Mouse (Mus musculus) kidney, embryonic 16.5 days (tissue): ENCODE results near the gene Gm11273. TPM values are rescaled to one million over a fixed set of nuclear protein-coding genes. Genes with fewer than 3 reads are reported as not detected.
"Not testable (repeated sequence)": the region's sequence is repeated elsewhere in the genome, so short reads cannot be mapped to it uniquely, and the experiment has no call there.

Experiments
- ATAC-seq: fragments of 200-750 bp; cut with Nextera tagmentation; 2 replicates; pipeline ENCODE4 v1.8.0; 2017; ENCODE audit warnings: moderate TSS enrichment; ENCODE audit not compliant: low FRiP score, low TSS enrichment
- H3K27ac ChIP-seq: fragments of 300-500 bp; sonication (generic); 2 replicates; pipeline ENCODE4 v1.5.1; 2014; ENCODE audit warnings: low read length
- H3K27me3 ChIP-seq: fragments of 300-500 bp; sonication (generic); 2 replicates; pipeline ENCODE4 v1.6.1; 2014; ENCODE audit warnings: low read length, control low read depth, mixed read lengths; ENCODE audit not compliant: insufficient read depth
- H3K36me3 ChIP-seq: fragments of 300-500 bp; sonication (generic); 2 replicates; pipeline ENCODE4 v1.6.1; 2014; ENCODE audit warnings: low read length, control low read depth, mixed read lengths; ENCODE audit not compliant: insufficient read depth
- H3K4me1 ChIP-seq: fragments of 300-500 bp; sonication (generic); 2 replicates; pipeline ENCODE4 v1.6.1; 2014; ENCODE audit warnings: low read length, control low read depth, mixed read lengths; ENCODE audit not compliant: insufficient read depth
- H3K4me2 ChIP-seq: fragments of 300-500 bp; sonication (generic); replicated peaks from 2 replicates; pipeline ENCODE4 v1.6.1; 2014; ENCODE audit warnings: low read depth, low read length
- H3K4me3 ChIP-seq: fragments of 300-500 bp; sonication (generic); 2 replicates; pipeline ENCODE4 v1.5.1; 2014; ENCODE audit warnings: mild to moderate bottlenecking, low read length
- H3K9ac ChIP-seq: fragments of 300-500 bp; sonication (generic); replicated peaks from 2 replicates; pipeline ENCODE4 v1.6.1; 2014; ENCODE audit warnings: low read length
- H3K9me3 ChIP-seq: fragments of 300-500 bp; sonication (generic); 2 replicates; pipeline ENCODE4 v1.6.1; 2016; ENCODE audit warnings: low read length, control low read depth
- whole genome bisulfite sequencing: fragments of 180-500 bp; shearing (Covaris S2); extraction: QIAGEN DNeasy Blood & Tissue Kit; methylation state at CpG from one replicate; pipeline ENCODE4 v1.1.7; 2014; 5-methylcytosine and 5-hydroxymethylcytosine counted together
- polyA plus RNA-seq: library from polyadenylated mRNA; unstranded; fragments of >200 nt; fragmentation: Nextera tagmentation; extraction: Ambion mirVana; gene quantifications from 2 replicates; pipeline ENCODE4 v1.2.1, GENCODE M21; 2015

Gene Gm11273
- polyA plus RNA-seq = 9.9 and 19.3 TPM in 2 replicates

GRCm38 (mm10) chr13:21501182-21501581, at the start of gene Gm11273:
TSS of gene Gm11273 (minus strand) at chr13:21501418.
- ATAC-seq, H3K4me3 ChIP-seq, H3K27me3 ChIP-seq, H3K9ac ChIP-seq, H3K9me3 ChIP-seq, H3K27ac ChIP-seq, H3K4me1 ChIP-seq, H3K4me2 ChIP-seq, H3K36me3 ChIP-seq: not testable (repeated sequence)
- WGBS = 95% methylated on average over 16 of the region's 17 CpGs

- no peaks in the 10 kb centered on the region for H3K36me3 ChIP-seq
- no peak overlapping the region for H3K4me3 ChIP-seq
- no peak overlapping the region for H3K9ac ChIP-seq
- H3K4me2 ChIP-seq = no peak overlapping the region
- H3K27ac ChIP-seq = no peak overlapping the region
- no peaks in the 10 kb centered on the region for H3K27me3 ChIP-seq
- 38% methylated on average over 3 of the region's 3 CpGs for WGBS
- no peak for ATAC-seq
- no peaks in the 10 kb centered on the region for H3K9me3 ChIP-seq
- H3K4me1 ChIP-seq = no peaks in the 10 kb centered on the region
Measured at GRCm38 (mm10) chr13:21550416-21551110, 49.3 kb upstream of the Gm11273 start.

GRCm38 (mm10) chr13:21549487-21549886, 48.3 kb upstream of the Gm11273 start:
- no peak overlapping the region for H3K4me2 ChIP-seq
- H3K9me3 ChIP-seq = no peaks in the 10 kb centered on the region
- 88% methylated on average over 3 of the region's 3 CpGs for WGBS
- no peaks in the 10 kb centered on the region for H3K4me1 ChIP-seq
- no peaks in the 10 kb centered on the region for H3K27me3 ChIP-seq
- no peak overlapping the region for H3K9ac ChIP-seq
- no peak overlapping the region for H3K27ac ChIP-seq
- ATAC-seq = no peak
- no peaks in the 10 kb centered on the region for H3K36me3 ChIP-seq
- no peak overlapping the region for H3K4me3 ChIP-seq

GRCm38 (mm10) chr13:21542708-21543107, 41.5 kb upstream of the Gm11273 start, which contains the start of gene Olfr1366:
TSS of gene Olfr1366 (minus strand) at chr13:21542808.
- 72% methylated on average over 1 of the region's 1 CpGs for whole genome bisulfite sequencing
- Histone ChIP-seq H3K27ac (no peak within 1 kb of the TSS), H3K4me2 (no peak within 1 kb of the TSS), H3K27me3 (0 out of 2 replicates have a peak, but pooled peaks cover 2% of the 10 kb centered on the region), H3K9ac (no peak within 1 kb of the TSS), H3K4me3 (no peak within 1 kb of the TSS), H3K36me3 (no peaks in the 10 kb centered on the region), H3K9me3 (no peaks in the 10 kb centered on the region), H3K4me1 (no peaks in the 10 kb centered on the region)
- ATAC-seq = no peak

DNA sequence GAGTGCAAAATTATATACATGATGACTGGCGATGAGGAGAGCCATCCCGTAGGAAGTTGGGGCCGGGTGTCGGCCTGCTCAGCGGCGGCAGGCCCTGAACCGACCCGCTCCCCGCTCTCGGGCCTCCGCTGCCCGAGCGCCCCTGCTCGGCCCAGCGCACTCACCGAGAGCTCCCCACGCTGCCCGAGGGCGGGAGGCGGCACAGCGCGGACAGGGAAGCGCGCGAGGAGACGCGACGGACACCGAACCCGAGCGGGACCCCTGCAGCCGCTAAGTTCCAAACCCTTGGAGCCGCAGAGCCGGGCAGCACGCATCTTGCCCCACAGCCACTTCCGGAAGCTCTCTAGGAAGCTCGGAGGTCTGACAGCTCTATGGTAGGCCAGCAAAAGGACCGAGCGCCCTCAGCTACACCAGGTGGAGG, 29.6 kb upstream of the Gm11273 start, which contains the start of gene Zkscan8:
Gene Zkscan8, minus strand, starts transcription at position 340 of the 421 bp plus-strand sequence.
- peaks cover 11% of the 10 kb centered on the region for H3K36me3 ChIP-seq
- peak within 1 kb of the TSS; percentile 100 for H3K9ac ChIP-seq
- ATAC-seq = peak; percentile 99
- H3K4me1 ChIP-seq = peaks cover 6% of the 10 kb centered on the region; the same call in 1 of the 2 replicates
- H3K27ac ChIP-seq = peak within 1 kb of the TSS; percentile 94
- H3K9me3 ChIP-seq = no peaks in the 10 kb centered on the region
- peak within 1 kb of the TSS; percentile 80 for H3K4me2 ChIP-seq
- no peaks in the 10 kb centered on the region for H3K27me3 ChIP-seq
- peak within 1 kb of the TSS; percentile 81 for H3K4me3 ChIP-seq
- WGBS = 0% methylated on average over 39 of the region's 39 CpGs

GRCm38 (mm10) chr13:21530136-21530535, 28.9 kb upstream of the Gm11273 start:
- ATAC-seq = no peak
- H3K9ac ChIP-seq = peak overlapping the region; percentile 51
- peaks cover 6% of the 10 kb centered on the region; the same call in 1 of the 2 replicates for H3K4me1 ChIP-seq
- H3K4me3 ChIP-seq = peak overlapping the region; percentile 81
- peaks cover 15% of the 10 kb centered on the region for H3K36me3 ChIP-seq
- H3K9me3 ChIP-seq = no peaks in the 10 kb centered on the region
- no peak overlapping the region for H3K27ac ChIP-seq
- H3K4me2 ChIP-seq = peak overlapping the region; percentile 80
- H3K27me3 ChIP-seq = no peaks in the 10 kb centered on the region
- 38% methylated on average over 7 of the region's 7 CpGs for WGBS

- WGBS = under 1% methylated on average over 21 of the region's 21 CpGs
- Histone ChIP-seq H3K9me3 (no peaks in the 10 kb centered on the region), H3K36me3 (no peaks in the 10 kb centered on the region), H3K27ac (peak overlapping the region; percentile 80), H3K4me3 (peak overlapping the region; percentile 63), H3K9ac (peak overlapping the region; percentile 74), H3K27me3 (no peaks in the 10 kb centered on the region), H3K4me2 (peak overlapping the region; percentile 69), H3K4me1 (no peaks in the 10 kb centered on the region)
- peak; percentile 100 for ATAC-seq
Measured at GRCm38 (mm10) chr13:21506221-21506649, 5.0 kb upstream of the Gm11273 start.

DNA sequence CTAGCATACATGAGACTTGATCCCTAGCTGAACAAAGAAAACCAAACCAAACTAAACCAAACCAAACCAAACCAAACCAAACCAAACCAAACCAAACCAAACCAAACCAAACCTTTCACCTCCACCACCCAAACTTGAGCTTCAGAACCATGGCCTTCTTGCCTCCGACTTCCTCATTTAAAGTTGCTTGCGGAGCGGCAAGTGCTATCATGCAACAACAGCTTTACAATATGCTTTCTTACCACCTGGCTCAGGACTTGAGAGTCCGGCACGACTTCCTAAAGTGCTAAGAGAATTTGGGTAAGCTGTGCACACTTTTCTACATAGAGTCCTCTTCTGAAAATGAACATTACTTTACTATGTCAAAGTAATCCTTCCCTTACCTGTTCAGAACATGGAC, 1.1 kb upstream of the Gm11273 start:
- ATAC-seq = no peak
- no peak overlapping the region for H3K4me3 ChIP-seq
- H3K4me1 ChIP-seq = no peaks in the 10 kb centered on the region
- no peak overlapping the region for H3K4me2 ChIP-seq
- H3K27me3 ChIP-seq = no peaks in the 10 kb centered on the region
- H3K9me3 ChIP-seq = no peaks in the 10 kb centered on the region
- WGBS = 95% methylated on average over 5 of the region's 5 CpGs
- H3K36me3 ChIP-seq = no peaks in the 10 kb centered on the region
- H3K27ac ChIP-seq = no peak overlapping the region
- H3K9ac ChIP-seq = no peak overlapping the region

DNA sequence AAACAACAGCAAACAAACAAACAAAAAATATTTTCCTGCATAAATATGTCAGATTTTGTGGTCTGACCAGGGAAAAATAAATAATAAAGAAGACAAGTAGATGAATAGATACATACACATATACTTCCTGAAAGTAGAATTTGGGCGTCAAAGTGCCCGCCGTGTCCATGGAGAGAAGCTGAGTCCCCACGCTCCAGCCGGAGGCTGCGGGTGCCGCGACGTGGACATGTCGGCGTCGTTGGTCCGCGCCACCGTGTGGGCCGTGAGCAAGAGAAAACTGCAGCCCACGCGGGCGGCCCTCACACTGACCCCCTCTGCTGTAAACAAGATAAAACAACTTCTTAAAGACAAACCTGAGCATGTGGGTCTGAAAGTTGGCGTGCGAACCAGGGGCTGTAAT, 6.1 kb downstream of the Gm11273 start, which contains the start of gene AK157302:
Gene AK157302, plus strand, starts transcription at position 144 of the 400 bp plus-strand sequence.
- WGBS = 92% methylated on average over 21 of the region's 21 CpGs
- no peaks in the 10 kb centered on the region for H3K27me3 ChIP-seq
- ATAC-seq = no peak
- H3K9me3 ChIP-seq = no peaks in the 10 kb centered on the region
- H3K9ac ChIP-seq = no peak within 1 kb of the TSS
- H3K4me2 ChIP-seq = no peak within 1 kb of the TSS
- H3K27ac ChIP-seq = no peak within 1 kb of the TSS
- H3K4me3 ChIP-seq = no peak within 1 kb of the TSS
- no peaks in the 10 kb centered on the region for H3K36me3 ChIP-seq
- no peaks in the 10 kb centered on the region for H3K4me1 ChIP-seq

DNA sequence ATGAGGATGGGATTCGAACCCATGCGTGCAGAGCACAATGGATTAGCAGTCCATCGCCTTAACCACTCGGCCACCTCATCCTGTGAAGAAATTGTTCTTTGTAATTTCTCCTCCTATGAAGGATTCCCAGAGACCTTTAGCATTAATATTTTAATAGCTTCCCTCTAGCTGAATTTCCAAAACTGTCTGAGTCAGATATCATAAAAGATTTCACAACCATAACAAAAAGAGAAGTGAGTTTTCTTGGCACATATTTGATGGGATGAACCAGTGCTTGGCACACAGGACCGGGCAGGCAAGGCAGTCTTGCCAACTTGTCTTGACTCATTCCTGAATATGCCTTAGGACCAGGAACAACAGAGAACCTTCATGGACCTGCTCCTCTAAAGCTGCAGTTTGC, 8.4 kb downstream of the Gm11273 start:
- no peaks in the 10 kb centered on the region for H3K36me3 ChIP-seq
- ATAC-seq = no peak
- no peaks in the 10 kb centered on the region for H3K4me1 ChIP-seq
- no peak overlapping the region for H3K9ac ChIP-seq
- H3K27me3 ChIP-seq = no peaks in the 10 kb centered on the region
- 92% methylated on average over 5 of the region's 5 CpGs for WGBS
- H3K4me2 ChIP-seq = no peak overlapping the region
- H3K27ac ChIP-seq = no peak overlapping the region
- H3K9me3 ChIP-seq = no peaks in the 10 kb centered on the region
- no peak overlapping the region for H3K4me3 ChIP-seq
